Mouse (Mus musculus) midbrain, embryonic 12.5 days (tissue): ENCODE results near the gene Clspn. TPM values are rescaled to one million over a fixed set of nuclear protein-coding genes. Genes with fewer than 3 reads are reported as not detected.

Experiments used
- ATAC-seq: fragments of 200-750 bp; cut with Nextera tagmentation; 2 replicates; pipeline ENCODE4 v1.8.0; 2017; ENCODE audit warnings: low read depth, moderate TSS enrichment, moderate library complexity; ENCODE audit not compliant: low FRiP score
- H3K27ac ChIP-seq: fragments of 300-500 bp; sonication (generic); replicated peaks from 2 replicates; pipeline ENCODE4 v1.5.1; 2016; ENCODE audit warnings: mild to moderate bottlenecking
- H3K27me3 ChIP-seq: fragments of 300-500 bp; sonication (generic); 2 replicates; pipeline ENCODE4 v1.6.1; 2016; ENCODE audit warnings: mild to moderate bottlenecking
- H3K36me3 ChIP-seq: fragments of 300-500 bp; sonication (generic); 2 replicates; pipeline ENCODE4 v1.6.1; 2016
- H3K4me1 ChIP-seq: fragments of 300-500 bp; sonication (generic); 2 replicates; pipeline ENCODE4 v1.6.1; 2016
- H3K4me2 ChIP-seq: fragments of 300-500 bp; sonication (generic); replicated peaks from 2 replicates; pipeline ENCODE4 v1.6.1; 2016; ENCODE audit warnings: mild to moderate bottlenecking, moderate library complexity
- H3K4me3 ChIP-seq: fragments of 300-500 bp; sonication (generic); 2 replicates; pipeline ENCODE4 v1.5.1; 2016; ENCODE audit warnings: mild to moderate bottlenecking
- H3K9ac ChIP-seq: fragments of 300-500 bp; sonication (generic); replicated peaks from 2 replicates; pipeline ENCODE4 v1.6.1; 2016; ENCODE audit warnings: mild to moderate bottlenecking, moderate library complexity
- H3K9me3 ChIP-seq: fragments of 300-500 bp; sonication (generic); 2 replicates; pipeline ENCODE4 v1.6.1; 2016; ENCODE audit warnings: mild to moderate bottlenecking
- WGBS: fragments of 180-500 bp; shearing (Covaris S2); methylation state at CpG from one replicate; pipeline ENCODE4 v1.1.7; 2016; 5-methylcytosine and 5-hydroxymethylcytosine counted together
- polyA plus RNA-seq: library from polyadenylated mRNA; unstranded; fragments of >200 nt; fragmentation: Nextera tagmentation; extraction: Ambion mirVana; gene quantifications from 2 replicates; pipeline ENCODE4 v1.2.1, GENCODE M21; 2016

Gene Clspn
- polyA plus RNA-seq, 1 experiment from 2014 or later, result 35.7 TPM

DNA sequence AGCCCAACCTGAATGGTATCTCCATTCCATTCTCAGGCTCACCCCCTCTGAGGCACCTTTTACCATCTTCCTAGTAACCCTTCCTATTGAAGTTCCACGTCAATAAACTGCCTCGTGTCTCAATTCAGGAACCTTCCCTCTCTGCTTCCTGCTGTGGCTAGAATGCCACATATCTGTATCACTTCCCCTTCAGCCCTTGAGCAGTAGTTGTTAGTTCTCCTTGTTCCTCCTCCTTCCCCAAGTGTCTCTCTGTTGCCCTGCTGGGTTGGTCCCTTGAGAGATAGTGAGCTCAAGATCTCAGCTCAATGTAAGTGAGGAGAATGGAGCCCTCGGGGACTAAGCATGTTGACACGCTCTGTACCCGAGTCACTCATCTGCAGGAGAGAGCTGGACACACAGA lies 19.9 kb upstream of the Clspn start:
- Histone ChIP-seq H3K4me2 (no peak overlapping the region), H3K36me3 (no peaks in the 10 kb centered on the region), H3K27me3 (peaks cover 5% of the 10 kb centered on the region; the same call in 1 of the 2 replicates), H3K4me1 (peaks cover 13% of the 10 kb centered on the region), H3K27ac (no peak overlapping the region), H3K4me3 (no peak overlapping the region), H3K9me3 (no peaks in the 10 kb centered on the region), H3K9ac (no peak overlapping the region)
- 75% methylated on average over 5 of the region's 5 CpGs for WGBS
- ATAC-seq, result no peak

- WGBS, result 84% methylated on average over 3 of the region's 3 CpGs
- Histone ChIP-seq H3K4me2 (no peak overlapping the region), H3K9me3 (no peaks in the 10 kb centered on the region), H3K4me3 (no peak overlapping the region), H3K9ac (no peak overlapping the region), H3K4me1 (no peaks in the 10 kb centered on the region), H3K27me3 (no peaks in the 10 kb centered on the region), H3K27ac (no peak overlapping the region), H3K36me3 (no peaks in the 10 kb centered on the region)
- ATAC-seq, result no peak
Measured at GRCm38 (mm10) chr4:126540487-126541071, 16.2 kb upstream of the Clspn start.

- 73% methylated on average over 7 of the region's 7 CpGs for WGBS
- H3K4me2 ChIP-seq, result no peak overlapping the region
Measured at GRCm38 (mm10) chr4:126542838-126543237, 13.9 kb upstream of the Clspn start.

DNA sequence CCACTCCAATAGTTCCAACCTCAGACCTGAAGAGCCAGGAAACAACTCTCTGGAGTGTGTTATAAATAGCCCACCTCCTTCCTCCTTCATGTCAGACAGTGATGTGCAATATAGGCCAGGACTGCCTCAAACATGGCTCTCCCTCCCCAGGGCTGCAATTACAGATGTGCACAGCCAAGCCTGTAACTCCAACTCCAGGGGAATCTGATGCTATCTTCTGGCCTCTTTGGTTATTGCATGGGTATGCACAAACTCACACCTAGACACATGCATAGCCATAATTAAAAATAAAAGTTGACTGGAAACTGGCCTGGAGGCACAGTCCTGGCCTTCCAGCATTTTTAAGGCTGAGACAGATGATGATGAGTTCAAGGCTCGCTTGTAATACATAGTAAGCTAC lies 11.7 kb upstream of the Clspn start:
- H3K36me3 ChIP-seq, result no peaks in the 10 kb centered on the region
- H3K4me3 ChIP-seq, result no peak overlapping the region
- H3K4me2 ChIP-seq, result no peak overlapping the region
- no peak for ATAC-seq
- no peaks in the 10 kb centered on the region for H3K9me3 ChIP-seq
- H3K27me3 ChIP-seq, result no peaks in the 10 kb centered on the region
- no peak overlapping the region for H3K9ac ChIP-seq
- H3K27ac ChIP-seq, result no peak overlapping the region
- WGBS, result 58% methylated on average over 1 of the region's 1 CpGs
- no peaks in the 10 kb centered on the region for H3K4me1 ChIP-seq

More at GRCm38 (mm10) chr4:126542838-126543237, 13.9 kb upstream of the Clspn start:
- Histone ChIP-seq H3K27me3 (no peaks in the 10 kb centered on the region), H3K4me1 (no peaks in the 10 kb centered on the region), H3K9me3 (no peaks in the 10 kb centered on the region), H3K36me3 (no peaks in the 10 kb centered on the region), H3K4me3 (no peak overlapping the region), H3K27ac (no peak overlapping the region), H3K9ac (no peak overlapping the region)
- no peak for ATAC-seq

- Histone ChIP-seq H3K4me2 (no peak overlapping the region), H3K27ac (no peak overlapping the region), H3K4me3 (no peak overlapping the region), H3K36me3 (no peaks in the 10 kb centered on the region), H3K9me3 (no peaks in the 10 kb centered on the region), H3K9ac (no peak overlapping the region), H3K4me1 (no peaks in the 10 kb centered on the region), H3K27me3 (no peaks in the 10 kb centered on the region)
- 72% methylated on average over 6 of the region's 7 CpGs for WGBS
- ATAC-seq, result no peak
Measured at GRCm38 (mm10) chr4:126545703-126546102, 11.0 kb upstream of the Clspn start.

DNA sequence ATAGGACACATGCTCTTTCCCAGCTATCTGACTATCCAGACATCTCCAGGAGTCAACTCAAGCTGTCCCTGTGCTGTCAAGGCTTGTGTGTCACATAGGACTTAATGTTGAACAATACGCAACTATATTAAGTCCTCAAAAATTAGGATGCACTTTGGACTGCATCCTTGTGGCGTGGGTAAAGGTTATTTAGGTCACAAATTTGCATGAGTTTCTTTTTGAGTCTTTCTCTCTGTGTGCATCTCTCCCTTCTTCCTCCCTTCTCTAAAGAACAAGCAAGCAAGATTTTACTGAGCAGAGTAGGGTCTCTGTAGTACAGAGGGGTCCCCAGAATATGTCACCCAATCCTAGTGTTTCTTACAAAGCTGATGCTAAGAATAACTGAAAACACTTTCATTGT lies 10.6 kb upstream of the Clspn start:
- H3K9me3 ChIP-seq, result no peaks in the 10 kb centered on the region
- H3K4me1 ChIP-seq, result no peaks in the 10 kb centered on the region
- 0 out of 2 replicates have a peak, but pooled peaks cover 4% of the 10 kb centered on the region for H3K27me3 ChIP-seq
- H3K4me3 ChIP-seq, result no peak overlapping the region
- no peak for ATAC-seq
- 83% methylated on average over 2 of the region's 2 CpGs for WGBS
- no peak overlapping the region for H3K4me2 ChIP-seq
- no peaks in the 10 kb centered on the region for H3K36me3 ChIP-seq
- no peak overlapping the region for H3K27ac ChIP-seq
- H3K9ac ChIP-seq, result no peak overlapping the region

DNA sequence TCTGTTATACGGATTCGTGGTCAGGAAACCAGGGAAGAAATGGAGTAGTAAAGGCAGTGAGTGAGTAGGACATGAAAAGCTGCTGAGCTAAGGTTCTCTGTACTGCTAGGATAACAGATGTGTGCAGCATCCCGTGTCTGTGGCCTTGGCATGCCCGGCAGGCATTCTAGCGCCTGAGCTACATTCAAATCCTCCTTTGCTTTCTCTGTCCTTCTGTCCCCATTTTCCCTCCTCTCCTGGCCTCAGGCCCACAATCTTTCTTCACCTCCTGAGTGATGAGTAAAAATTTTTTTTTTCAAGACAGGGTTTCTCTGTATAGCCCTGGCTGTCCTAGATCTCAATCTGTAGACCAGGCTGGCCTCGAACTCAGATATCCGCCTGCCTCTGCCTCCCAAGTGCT lies 4.6 kb upstream of the Clspn start:
- ATAC-seq, result no peak
- WGBS, result 83% methylated on average over 7 of the region's 7 CpGs
- 0 out of 2 replicates have a peak, but pooled peaks cover 15% of the 10 kb centered on the region for H3K27me3 ChIP-seq
- no peak overlapping the region for H3K9ac ChIP-seq
- H3K9me3 ChIP-seq, result no peaks in the 10 kb centered on the region
- no peak overlapping the region for H3K4me3 ChIP-seq
- H3K36me3 ChIP-seq, result no peaks in the 10 kb centered on the region
- no peak overlapping the region for H3K27ac ChIP-seq
- H3K4me2 ChIP-seq, result no peak overlapping the region
- H3K4me1 ChIP-seq, result peaks cover 7% of the 10 kb centered on the region

DNA sequence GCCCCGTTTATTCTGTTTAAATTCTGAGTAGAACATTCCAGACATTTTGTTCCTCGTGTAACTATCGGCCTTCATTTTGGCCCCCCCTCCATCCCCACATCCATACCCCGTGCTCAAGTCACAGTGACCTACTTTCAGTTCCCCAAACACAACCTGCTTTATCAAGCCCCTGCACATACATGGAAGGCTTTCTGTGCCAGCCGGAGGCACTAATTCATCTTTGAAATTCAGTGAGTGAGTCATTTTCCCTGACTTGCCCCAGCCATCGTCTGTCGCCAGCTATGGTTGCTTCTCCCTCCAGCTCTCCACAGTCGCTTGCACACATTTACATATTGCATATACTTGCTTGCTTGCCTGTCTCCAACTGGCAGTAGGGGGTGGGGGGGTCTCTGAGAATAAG lies 3.6 kb upstream of the Clspn start:
- H3K4me1 ChIP-seq, result peaks cover 8% of the 10 kb centered on the region
- H3K4me2 ChIP-seq, result no peak overlapping the region
- H3K4me3 ChIP-seq, result no peak overlapping the region
- no peak overlapping the region for H3K9ac ChIP-seq
- H3K9me3 ChIP-seq, result no peaks in the 10 kb centered on the region
- WGBS, result 79% methylated on average over 8 of the region's 8 CpGs
- ATAC-seq, result no peak
- no peak overlapping the region for H3K27ac ChIP-seq
- 0 out of 2 replicates have a peak, but pooled peaks cover 15% of the 10 kb centered on the region for H3K27me3 ChIP-seq
- no peaks in the 10 kb centered on the region for H3K36me3 ChIP-seq

DNA sequence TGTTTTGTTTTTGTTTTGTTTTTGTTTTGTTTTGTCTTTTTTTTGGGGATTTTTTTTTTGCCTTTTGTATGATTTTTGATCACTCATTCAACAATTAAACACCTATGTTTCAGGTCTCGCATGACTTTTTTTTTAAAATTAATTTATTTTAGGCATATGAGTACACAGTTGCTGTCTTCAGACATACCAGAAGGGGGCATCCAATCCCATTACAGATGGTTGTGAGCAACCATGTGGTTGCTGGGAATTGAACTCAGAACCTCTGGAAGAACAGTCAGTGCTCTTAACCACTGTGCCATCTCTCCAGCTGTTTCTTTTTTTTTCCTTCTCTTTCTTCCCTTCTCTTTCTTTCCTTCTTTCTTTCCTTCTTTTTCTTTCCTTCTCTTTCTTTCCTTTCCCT lies 3.0 kb upstream of the Clspn start:
- no peak overlapping the region for H3K4me2 ChIP-seq
- H3K4me3 ChIP-seq, result no peak overlapping the region
- H3K27ac ChIP-seq, result no peak overlapping the region
- 96% methylated on average over 1 of the region's 1 CpGs for WGBS
- peaks cover 12% of the 10 kb centered on the region for H3K4me1 ChIP-seq
- 0 out of 2 replicates have a peak, but pooled peaks cover 15% of the 10 kb centered on the region for H3K27me3 ChIP-seq
- no peaks in the 10 kb centered on the region for H3K36me3 ChIP-seq
- ATAC-seq, result no peak
- H3K9ac ChIP-seq, result no peak overlapping the region
- no peaks in the 10 kb centered on the region for H3K9me3 ChIP-seq

DNA sequence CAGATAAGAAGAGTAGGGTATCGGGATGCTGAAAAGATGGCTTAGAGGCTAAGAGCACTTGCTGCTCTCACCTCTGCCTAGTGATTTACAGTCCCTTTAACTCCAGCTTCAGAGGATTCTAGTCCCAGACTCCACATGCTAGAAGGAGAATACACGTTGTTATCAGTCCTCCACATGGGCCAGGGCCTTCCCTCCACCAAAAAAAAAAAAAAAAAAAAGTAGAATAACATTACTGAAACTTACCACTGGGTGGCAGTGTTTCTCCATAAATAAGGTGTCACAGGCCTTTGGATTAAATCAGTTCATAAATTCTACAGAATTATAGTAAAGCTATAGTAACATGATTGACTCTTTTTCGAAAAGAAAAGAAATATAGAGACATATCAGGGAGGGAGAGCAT lies 2.3 kb upstream of the Clspn start:
- 0 out of 2 replicates have a peak, but pooled peaks cover 15% of the 10 kb centered on the region for H3K27me3 ChIP-seq
- H3K4me2 ChIP-seq, result no peak overlapping the region
- H3K9ac ChIP-seq, result no peak overlapping the region
- H3K4me3 ChIP-seq, result no peak overlapping the region
- H3K27ac ChIP-seq, result no peak overlapping the region
- H3K9me3 ChIP-seq, result no peaks in the 10 kb centered on the region
- ATAC-seq, result no peak
- H3K36me3 ChIP-seq, result no peaks in the 10 kb centered on the region
- peaks cover 12% of the 10 kb centered on the region for H3K4me1 ChIP-seq
- 31% methylated on average over 3 of the region's 3 CpGs for WGBS

DNA sequence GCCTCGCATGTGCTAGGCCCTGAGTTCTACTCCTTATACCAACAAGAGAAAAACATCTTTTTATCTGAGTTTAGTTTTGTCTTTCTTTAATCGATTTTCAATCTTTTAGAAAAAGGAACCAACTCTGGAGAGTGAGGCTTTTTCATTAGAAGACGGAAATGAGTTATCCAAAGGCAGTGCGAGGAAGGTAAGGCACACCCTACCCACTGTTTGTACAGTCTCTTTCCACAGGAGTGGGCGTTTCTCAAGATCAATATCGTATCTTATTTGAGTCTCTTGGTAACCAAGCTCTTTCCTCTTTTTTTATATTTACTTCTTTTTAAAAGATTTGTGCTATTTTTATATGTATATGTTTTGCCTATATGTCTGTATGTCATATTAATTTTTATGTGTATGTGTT lies 7.1 kb downstream of the Clspn start:
- H3K27ac ChIP-seq, result no peak overlapping the region
- H3K9ac ChIP-seq, result no peak overlapping the region
- ATAC-seq, result no peak
- H3K4me3 ChIP-seq, result no peak overlapping the region
- no peaks in the 10 kb centered on the region for H3K9me3 ChIP-seq
- H3K27me3 ChIP-seq, result no peaks in the 10 kb centered on the region
- peaks cover 59% of the 10 kb centered on the region for H3K36me3 ChIP-seq
- H3K4me2 ChIP-seq, result no peak overlapping the region
- 93% methylated on average over 6 of the region's 6 CpGs for WGBS
- no peaks in the 10 kb centered on the region for H3K4me1 ChIP-seq

DNA sequence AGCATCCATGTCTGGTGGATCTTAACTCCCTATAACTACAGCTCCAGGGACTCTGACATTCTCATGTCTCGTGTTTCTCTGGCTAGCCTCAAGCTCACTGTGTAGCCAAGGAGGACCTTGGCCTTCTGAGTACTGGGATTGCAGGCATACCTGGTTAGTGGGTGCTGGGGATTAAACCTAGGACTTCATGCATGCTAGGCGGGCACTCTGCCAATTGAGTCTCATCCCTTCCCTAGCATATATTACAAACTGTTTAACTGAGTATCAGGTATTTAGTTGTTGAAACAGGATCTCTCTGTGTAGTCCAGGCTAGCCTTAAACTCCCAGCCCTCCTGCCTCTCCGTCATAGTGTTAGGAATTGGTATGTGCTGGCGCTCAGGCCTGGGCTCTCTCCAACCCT lies 10.5 kb downstream of the Clspn start:
- Histone ChIP-seq H3K4me2 (no peak overlapping the region), H3K9me3 (no peaks in the 10 kb centered on the region), H3K9ac (no peak overlapping the region), H3K4me1 (no peaks in the 10 kb centered on the region), H3K36me3 (peaks cover 67% of the 10 kb centered on the region), H3K27me3 (no peaks in the 10 kb centered on the region), H3K27ac (no peak overlapping the region), H3K4me3 (no peak overlapping the region)
- ATAC-seq, result no peak
- WGBS, result 93% methylated on average over 4 of the region's 4 CpGs

GRCm38 (mm10) chr4:126569783-126570182 lies 13.0 kb downstream of the Clspn start:
- Histone ChIP-seq H3K27ac (no peak overlapping the region), H3K9me3 (0 out of 2 replicates have a peak, but pooled peaks cover 7% of the 10 kb centered on the region), H3K27me3 (no peaks in the 10 kb centered on the region), H3K4me3 (no peak overlapping the region), H3K4me2 (no peak overlapping the region), H3K4me1 (no peaks in the 10 kb centered on the region), H3K36me3 (peaks cover 80% of the 10 kb centered on the region), H3K9ac (no peak overlapping the region)
- no peak for ATAC-seq
- WGBS, result 95% methylated on average over 3 of the region's 3 CpGs
